16 mouse cellular contexts compared by ENCODE assay signal in the genomic region with DNA sequence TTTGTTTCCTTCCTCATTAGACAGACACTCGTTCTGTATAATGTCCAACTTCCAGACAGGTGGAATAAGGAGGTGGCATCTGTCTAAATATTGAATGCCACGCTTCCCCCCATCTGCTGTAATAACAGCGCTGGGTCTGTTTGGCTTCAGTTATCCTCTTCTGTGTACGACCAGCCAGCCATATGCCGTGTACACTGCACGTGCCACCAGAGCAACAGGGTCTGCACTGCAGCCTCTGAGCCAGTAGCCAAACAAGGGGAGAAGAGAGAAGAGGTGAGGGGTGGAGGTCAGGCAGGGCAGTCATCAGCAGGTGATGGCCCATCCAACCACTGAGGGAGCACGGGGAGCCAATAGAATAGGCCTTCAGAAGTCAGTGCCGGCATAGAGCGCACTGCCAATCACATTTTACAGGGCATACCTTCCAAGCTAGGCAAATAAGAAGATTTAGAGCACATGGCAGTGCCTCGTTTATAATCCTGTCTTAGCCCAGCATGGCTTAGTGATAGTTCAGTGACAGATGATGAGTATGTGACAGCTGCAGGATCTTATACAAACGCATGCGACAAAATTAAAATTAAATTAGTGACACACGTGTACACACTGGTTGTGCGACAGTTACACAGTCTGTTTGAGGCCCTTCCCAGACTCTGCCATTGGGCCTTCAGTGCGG.
A peak's percentile ranks its signal among the peaks of the same experiment; 100 is the strongest.
DNase-seq lines count a peak whose midpoint lies in the region; ATAC-seq and TF ChIP-seq lines count a peak whose summit lies in the region.
"Had no signal": no experiment of that assay in that cellular context is flagged by ENCODE, and none has a peak within 500 bp of the region (broad histone marks: within the 10 kb centered on the region; RNA-seq: fewer than 3 reads in every experiment).

No protein-coding gene starts in this region.

- H3K27ac ChIP-seq in embryonic facial prominence, embryonic 11.5 days (replicated peaks; ENCODE audit: low read depth, low read length), result no peak overlapping the region
- no peak overlapping the region for H3K27ac ChIP-seq in embryonic facial prominence, embryonic 10.5 days (replicated peaks)
- no peak overlapping the region for H3K27ac ChIP-seq in hindbrain, embryonic 13.5 days
- H3K27ac ChIP-seq in midbrain, embryonic 15.5 days, result no peak overlapping the region
- H3K27ac ChIP-seq: embryonic facial prominence, embryonic 12.5 days; heart, embryonic 10.5 days; layer of hippocampus, adult 2 months; limb, embryonic 10.5 days; liver, embryonic 15.5 days; stomach, embryonic 15.5 days had no signal

- 69% methylated on average over 15 of the region's 15 CpGs for WGBS in embryonic facial prominence, embryonic 11.5 days
- WGBS in embryonic facial prominence, embryonic 10.5 days, result 75% methylated on average over 15 of the region's 15 CpGs
- 66% methylated on average over 15 of the region's 15 CpGs for WGBS in hindbrain, embryonic 13.5 days
- 51% methylated on average over 14 of the region's 15 CpGs for WGBS in midbrain, embryonic 15.5 days

- no peaks in the 10 kb centered on the region for H3K36me3 ChIP-seq in embryonic facial prominence, embryonic 11.5 days (replicated peaks; ENCODE audit: control insufficient read depth, insufficient read depth, low read depth, low read length)
- H3K36me3 ChIP-seq in embryonic facial prominence, embryonic 10.5 days (replicated peaks), result no peaks in the 10 kb centered on the region
- no peaks in the 10 kb centered on the region for H3K36me3 ChIP-seq in hindbrain, embryonic 13.5 days
- no peaks in the 10 kb centered on the region for H3K36me3 ChIP-seq in midbrain, embryonic 15.5 days (replicated peaks)
- H3K36me3 ChIP-seq: embryonic facial prominence, embryonic 12.5 days; heart, embryonic 10.5 days; limb, embryonic 10.5 days; liver, embryonic 15.5 days; stomach, embryonic 15.5 days had no signal

- no peaks in the 10 kb centered on the region for H3K4me1 ChIP-seq in embryonic facial prominence, embryonic 11.5 days (ENCODE audit: control insufficient read depth, insufficient read depth, low read length)
- peaks cover 7% of the 10 kb centered on the region; the same call in 1 of the 2 replicates for H3K4me1 ChIP-seq in embryonic facial prominence, embryonic 10.5 days
- H3K4me1 ChIP-seq in hindbrain, embryonic 13.5 days (replicated peaks), result peaks cover 14% of the 10 kb centered on the region
- H3K4me1 ChIP-seq in midbrain, embryonic 15.5 days, result 0 out of 2 replicates have a peak, but pooled peaks cover 4% of the 10 kb centered on the region
- H3K4me1 ChIP-seq: embryonic facial prominence, embryonic 12.5 days; heart, embryonic 10.5 days; liver, embryonic 15.5 days; stomach, embryonic 15.5 days had no signal

- DNase-seq in embryonic facial prominence, embryonic 11.5 days (ENCODE audit: low spot score), result no peak
- no peak for DNase-seq in embryonic facial prominence, embryonic 10.5 days (ENCODE audit: low spot score)
- DNase-seq in brain, embryonic 14.5 days (ENCODE audit: low read depth), result peak; percentile 86
- DNase-seq in kidney, postnatal 25 days, result no peak
- no peak for DNase-seq in MN1 (ENCODE audit: low spot score)
- DNase-seq: heart, postnatal 36 days; kidney, adult 9 months had no signal

- no peak overlapping the region for H3K4me2 ChIP-seq in embryonic facial prominence, embryonic 11.5 days (ENCODE audit: low read depth, low read length)
- peak overlapping the region; percentile 13; the same call in 1 of the 2 replicates for H3K4me2 ChIP-seq in hindbrain, embryonic 13.5 days
- peak overlapping the region; percentile 3 for H3K4me2 ChIP-seq in midbrain, embryonic 15.5 days
- H3K4me2 ChIP-seq: embryonic facial prominence, embryonic 12.5 days; liver, embryonic 15.5 days; stomach, embryonic 15.5 days had no signal

- no peak for TF ChIP-seq POLR2A in brain, embryonic 14.5 days (IDR thresholded peaks at IDR 0.05; ENCODE audit: borderline replicate concordance, extremely low read depth, insufficient read depth, insufficient read length, poor library complexity, severe bottlenecking)

- TF ChIP-seq CTCF in brain, embryonic 14.5 days (IDR thresholded peaks at IDR 0.05; ENCODE audit: borderline replicate concordance, extremely low read depth, insufficient read depth, insufficient read length), result no peak

- H3K4me3 ChIP-seq in embryonic facial prominence, embryonic 11.5 days (ENCODE audit: low read depth, low read length), result no peak overlapping the region
- no peak overlapping the region for H3K4me3 ChIP-seq in embryonic facial prominence, embryonic 10.5 days
- no peak overlapping the region; the same call in 1 of the 2 replicates for H3K4me3 ChIP-seq in hindbrain, embryonic 13.5 days
- H3K4me3 ChIP-seq in midbrain, embryonic 15.5 days, result no peak overlapping the region
- H3K4me3 ChIP-seq: embryonic facial prominence, embryonic 12.5 days; heart, embryonic 10.5 days; layer of hippocampus, adult 2 months; limb, embryonic 10.5 days; liver, embryonic 15.5 days; stomach, embryonic 15.5 days had no signal

- no peaks in the 10 kb centered on the region for H3K9me3 ChIP-seq in embryonic facial prominence, embryonic 11.5 days (replicated peaks; ENCODE audit: control insufficient read depth, low read length)
- H3K9me3 ChIP-seq in embryonic facial prominence, embryonic 10.5 days, result no peaks in the 10 kb centered on the region
- H3K9me3 ChIP-seq in hindbrain, embryonic 13.5 days, result no peaks in the 10 kb centered on the region
- H3K9me3 ChIP-seq in midbrain, embryonic 15.5 days, result no peaks in the 10 kb centered on the region
- H3K9me3 ChIP-seq: embryonic facial prominence, embryonic 12.5 days; heart, embryonic 10.5 days; limb, embryonic 10.5 days; liver, embryonic 15.5 days; stomach, embryonic 15.5 days had no signal

- H3K27me3 ChIP-seq in embryonic facial prominence, embryonic 11.5 days (ENCODE audit: control insufficient read depth, insufficient read depth, low read length), result no peaks in the 10 kb centered on the region
- H3K27me3 ChIP-seq in embryonic facial prominence, embryonic 10.5 days (replicated peaks; ENCODE audit: low read depth, poor library complexity, severe bottlenecking), result no peaks in the 10 kb centered on the region; the same call in 1 of the 2 replicates
- H3K27me3 ChIP-seq in hindbrain, embryonic 13.5 days, result peaks cover 4% of the 10 kb centered on the region
- H3K27me3 ChIP-seq in midbrain, embryonic 15.5 days (replicated peaks), result no peaks in the 10 kb centered on the region
- H3K27me3 ChIP-seq: embryonic facial prominence, embryonic 12.5 days; liver, embryonic 15.5 days; stomach, embryonic 15.5 days had no signal

- 0 out of 2 replicates have a peak, but pooled peaks have one; percentile 34 for ATAC-seq in embryonic facial prominence, embryonic 11.5 days (replicated peaks; ENCODE audit: insufficient number of reproducible peaks, low FRiP score, low TSS enrichment, low read depth)
- peak; percentile 85 for ATAC-seq in hindbrain, embryonic 13.5 days (ENCODE audit: low FRiP score)
- peak; percentile 70 for ATAC-seq in midbrain, embryonic 15.5 days (replicated peaks)
- no peak for ATAC-seq in megakaryocyte-erythroid progenitor cell, adult 5-6 weeks (replicated peaks; ENCODE audit: low FRiP score, low TSS enrichment, poor library complexity, severe bottlenecking)

- H3K9ac ChIP-seq in embryonic facial prominence, embryonic 11.5 days (replicated peaks; ENCODE audit: low read length), result no peak overlapping the region
- no peak overlapping the region; the same call in 1 of the 2 replicates for H3K9ac ChIP-seq in hindbrain, embryonic 13.5 days
- H3K9ac ChIP-seq in midbrain, embryonic 15.5 days, result no peak overlapping the region
- H3K9ac ChIP-seq: embryonic facial prominence, embryonic 12.5 days; liver, embryonic 15.5 days; stomach, embryonic 15.5 days had no signal
